Mouse (Mus musculus): Measurements from ENCODE around the gene Usp25.

GRCm38 (mm10) chr16:77150884-77151283 lies 137.4 kb downstream of the Usp25 start:
- TF ChIP-seq CTCF (IDR thresholded peaks at IDR 0.05; ENCODE audit: low read depth) (no peak), EP300 (IDR thresholded peaks at IDR 0.05; ENCODE audit: low read depth) (no peak)
